Mouse (Mus musculus) limb, embryonic 10.5 days (tissue): ENCODE measurements around the gene Tdrd1. TPM values are rescaled to one million over a fixed set of nuclear protein-coding genes. Genes with fewer than 3 reads are reported as not detected.

ENCODE experiments used
- DNase-seq: peaks from one replicate; pipeline ENCODE4 v3.0.0-alpha.2; 2017; ENCODE audit warnings: low spot score
- H3K27ac ChIP-seq: fragments of 300-500 bp; sonication (generic); 2 replicates; pipeline ENCODE4 v1.5.1; 2016; ENCODE audit warnings: mild to moderate bottlenecking
- H3K27me3 ChIP-seq: fragments of 300-500 bp; sonication (generic); 2 replicates; pipeline ENCODE4 v1.6.1; 2016; ENCODE audit warnings: low read depth, mild to moderate bottlenecking; ENCODE audit not compliant: poor library complexity, severe bottlenecking
- H3K36me3 ChIP-seq: fragments of 300-500 bp; sonication (generic); 2 replicates; pipeline ENCODE4 v1.6.1; 2016; ENCODE audit warnings: mild to moderate bottlenecking, moderate library complexity
- H3K4me1 ChIP-seq: fragments of 300-500 bp; sonication (generic); 2 replicates; pipeline ENCODE4 v1.6.1; 2016
- H3K4me3 ChIP-seq: fragments of 300-500 bp; sonication (generic); 2 replicates; pipeline ENCODE4 v1.5.1; 2016; ENCODE audit warnings: mild to moderate bottlenecking, moderate library complexity
- H3K9me3 ChIP-seq: fragments of 300-500 bp; sonication (generic); replicated peaks from 2 replicates; pipeline ENCODE4 v1.6.1; 2016; ENCODE audit warnings: mild to moderate bottlenecking
- WGBS: fragments of 180-500 bp; shearing (Covaris S2); methylation state at CpG from one replicate; pipeline ENCODE4 v1.1.7; 2016; 5-methylcytosine and 5-hydroxymethylcytosine counted together
- polyA plus RNA-seq: library from polyadenylated mRNA; unstranded; fragments of >200 nt; fragmentation: Nextera tagmentation; extraction: Ambion mirVana; gene quantifications from 2 replicates; pipeline ENCODE4 v1.2.1, GENCODE M21; 2016

The Tdrd1 gene
- polyA plus RNA-seq, 1 experiment from 2014 or later = 0.98 TPM

- WGBS = 93% methylated on average over 12 of the region's 12 CpGs
- peaks cover 20% of the 10 kb centered on the region for H3K4me1 ChIP-seq
- H3K36me3 ChIP-seq = no peaks in the 10 kb centered on the region
- no peak overlapping the region for H3K27ac ChIP-seq
- DNase-seq = no peak
- H3K4me3 ChIP-seq = no peak overlapping the region
- H3K27me3 ChIP-seq = peaks cover 78% of the 10 kb centered on the region
- H3K9me3 ChIP-seq = no peaks in the 10 kb centered on the region
Measured at GRCm38 (mm10) chr19:56842974-56843373, 17.0 kb downstream of the Tdrd1 start.

GRCm38 (mm10) chr19:56852590-56852989 is 26.6 kb downstream of the Tdrd1 start:
- H3K27me3 ChIP-seq = peaks cover 22% of the 10 kb centered on the region
- H3K9me3 ChIP-seq = no peaks in the 10 kb centered on the region
- no peak overlapping the region for H3K4me3 ChIP-seq
- H3K27ac ChIP-seq = no peak overlapping the region
- no peak for DNase-seq
- peaks cover 9% of the 10 kb centered on the region for H3K4me1 ChIP-seq
- H3K36me3 ChIP-seq = no peaks in the 10 kb centered on the region

- Histone ChIP-seq H3K27me3 (peaks cover 22% of the 10 kb centered on the region), H3K36me3 (no peaks in the 10 kb centered on the region), H3K4me1 (peaks cover 30% of the 10 kb centered on the region), H3K27ac (no peak overlapping the region), H3K9me3 (no peaks in the 10 kb centered on the region), H3K4me3 (no peak overlapping the region)
- DNase-seq = no peak
- WGBS = 30% methylated on average over 5 of the region's 5 CpGs
Measured at GRCm38 (mm10) chr19:56856455-56856854, 30.4 kb downstream of the Tdrd1 start.

- no peak for DNase-seq
- H3K4me1 ChIP-seq = 0 out of 2 replicates have a peak, but pooled peaks cover 4% of the 10 kb centered on the region
- no peaks in the 10 kb centered on the region for H3K9me3 ChIP-seq
- no peaks in the 10 kb centered on the region for H3K36me3 ChIP-seq
- H3K27me3 ChIP-seq = peaks cover 86% of the 10 kb centered on the region
- H3K27ac ChIP-seq = no peak overlapping the region
- H3K4me3 ChIP-seq = no peak overlapping the region
- WGBS = 66% methylated on average over 4 of the region's 4 CpGs
Measured at GRCm38 (mm10) chr19:56867701-56868100, 41.7 kb downstream of the Tdrd1 start.

- 2% methylated on average over 71 of the region's 71 CpGs for WGBS
- Histone ChIP-seq H3K36me3 (no peaks in the 10 kb centered on the region), H3K27me3 (peaks cover 98% of the 10 kb centered on the region), H3K4me1 (peaks cover 19% of the 10 kb centered on the region), H3K27ac (peak within 1 kb of the TSS; percentile 78), H3K4me3 (peak within 1 kb of the TSS; percentile 61), H3K9me3 (no peaks in the 10 kb centered on the region)
- peak; percentile 68 for DNase-seq
Measured at GRCm38 (mm10) chr19:56873816-56874600, 48.0 kb downstream of the Tdrd1 start, which contains the start of gene Vwa2. Vwa2 (plus strand) TSS chr19:56874249.

- Histone ChIP-seq H3K4me1 (peaks cover 22% of the 10 kb centered on the region), H3K27me3 (peaks cover 91% of the 10 kb centered on the region), H3K4me3 (peak overlapping the region; percentile 61), H3K27ac (peak overlapping the region; percentile 78), H3K36me3 (no peaks in the 10 kb centered on the region), H3K9me3 (no peaks in the 10 kb centered on the region)
- peak; percentile 56 for DNase-seq
- WGBS = 10% methylated on average over 30 of the region's 30 CpGs
Measured at GRCm38 (mm10) chr19:56874601-56875315, 48.7 kb downstream of the Tdrd1 start.

- Histone ChIP-seq H3K9me3 (no peaks in the 10 kb centered on the region), H3K4me3 (no peak overlapping the region), H3K27me3 (peaks cover 90% of the 10 kb centered on the region), H3K36me3 (no peaks in the 10 kb centered on the region), H3K27ac (no peak overlapping the region), H3K4me1 (peaks cover 39% of the 10 kb centered on the region)
- 82% methylated on average over 6 of the region's 6 CpGs for WGBS
- DNase-seq = no peak
Measured at GRCm38 (mm10) chr19:56877364-56877763, 51.4 kb downstream of the Tdrd1 start.

- no peak for DNase-seq
- H3K4me3 ChIP-seq = no peak overlapping the region
- no peak overlapping the region for H3K27ac ChIP-seq
- H3K9me3 ChIP-seq = no peaks in the 10 kb centered on the region
- no peaks in the 10 kb centered on the region for H3K36me3 ChIP-seq
- 88% methylated on average over 10 of the region's 10 CpGs for WGBS
- peaks cover 62% of the 10 kb centered on the region for H3K4me1 ChIP-seq
- peaks cover 15% of the 10 kb centered on the region for H3K27me3 ChIP-seq
Measured at GRCm38 (mm10) chr19:56887879-56888278, 61.9 kb downstream of the Tdrd1 start.

GRCm38 (mm10) chr19:56888654-56889053 is 62.6 kb downstream of the Tdrd1 start:
- Histone ChIP-seq H3K36me3 (no peaks in the 10 kb centered on the region), H3K27me3 (peaks cover 14% of the 10 kb centered on the region; the same call in 1 of the 2 replicates), H3K9me3 (no peaks in the 10 kb centered on the region), H3K27ac (peak overlapping the region; percentile 54), H3K4me3 (no peak overlapping the region), H3K4me1 (peaks cover 56% of the 10 kb centered on the region)
- no peak for DNase-seq
- 57% methylated on average over 5 of the region's 5 CpGs for WGBS

- no peaks in the 10 kb centered on the region for H3K9me3 ChIP-seq
- DNase-seq = no peak
- WGBS = 47% methylated on average over 2 of the region's 2 CpGs
- H3K4me1 ChIP-seq = peaks cover 44% of the 10 kb centered on the region
- H3K36me3 ChIP-seq = no peaks in the 10 kb centered on the region
- H3K27me3 ChIP-seq = peaks cover 14% of the 10 kb centered on the region; the same call in 1 of the 2 replicates
- no peak overlapping the region for H3K4me3 ChIP-seq
- H3K27ac ChIP-seq = 0 out of 2 replicates have a peak overlapping the region, but pooled peaks have one; percentile 57
Measured at GRCm38 (mm10) chr19:56891438-56891837, 65.4 kb downstream of the Tdrd1 start.

GRCm38 (mm10) chr19:56892586-56892985 is 66.6 kb downstream of the Tdrd1 start:
- DNase-seq = no peak
- H3K27ac ChIP-seq = no peak overlapping the region
- H3K4me1 ChIP-seq = peaks cover 33% of the 10 kb centered on the region
- no peaks in the 10 kb centered on the region for H3K36me3 ChIP-seq
- peaks cover 14% of the 10 kb centered on the region; the same call in 1 of the 2 replicates for H3K27me3 ChIP-seq
- 82% methylated on average over 5 of the region's 5 CpGs for WGBS
- H3K4me3 ChIP-seq = no peak overlapping the region
- H3K9me3 ChIP-seq = no peaks in the 10 kb centered on the region

GRCm38 (mm10) chr19:56893326-56893725 is 67.3 kb downstream of the Tdrd1 start:
- Histone ChIP-seq H3K4me1 (peaks cover 36% of the 10 kb centered on the region), H3K27ac (no peak overlapping the region), H3K9me3 (no peaks in the 10 kb centered on the region), H3K36me3 (no peaks in the 10 kb centered on the region), H3K27me3 (peaks cover 14% of the 10 kb centered on the region; the same call in 1 of the 2 replicates), H3K4me3 (no peak overlapping the region)
- DNase-seq = no peak
- WGBS = 80% methylated on average over 5 of the region's 5 CpGs

- WGBS = 86% methylated on average over 16 of the region's 16 CpGs
- H3K27me3 ChIP-seq = peaks cover 17% of the 10 kb centered on the region; the same call in 1 of the 2 replicates
- no peak overlapping the region for H3K27ac ChIP-seq
- H3K4me3 ChIP-seq = no peak overlapping the region
- no peak for DNase-seq
- H3K9me3 ChIP-seq = no peaks in the 10 kb centered on the region
- H3K36me3 ChIP-seq = no peaks in the 10 kb centered on the region
- 0 out of 2 replicates have a peak, but pooled peaks cover 4% of the 10 kb centered on the region for H3K4me1 ChIP-seq
Measured at GRCm38 (mm10) chr19:56897654-56898053, 71.6 kb downstream of the Tdrd1 start.
